Mouse (Mus musculus): ENCODE data around the gene Galns. TPM values are rescaled to one million over a fixed set of nuclear protein-coding genes. Genes with fewer than 3 reads are reported as not detected.
"Not testable (repeated sequence)": the region's sequence is repeated elsewhere in the genome, so short reads cannot be mapped to it uniquely, and the experiment has no call there.

The Galns gene
- polyA plus RNA-seq, 1 experiment from 2014 or later = 4.5 TPM

GRCm38 (mm10) chr8:122637230-122637629, 26.0 kb upstream of the Galns start:
- H3K27me3 ChIP-seq (ENCODE audit: control insufficient read depth, insufficient read depth, low read length) = no peaks in the 10 kb centered on the region
- DNase-seq (ENCODE audit: low spot score) = no peak
- H3K4me2 ChIP-seq (ENCODE audit: low read depth, low read length, severe bottlenecking) = no peak overlapping the region
- H3K4me3 ChIP-seq (ENCODE audit: low read depth, low read length) = no peak overlapping the region
- no peaks in the 10 kb centered on the region for H3K36me3 ChIP-seq (ENCODE audit: control insufficient read depth, insufficient read depth, low read length)
- no peaks in the 10 kb centered on the region for H3K9me3 ChIP-seq (ENCODE audit: control insufficient read depth, low read length)
- H3K27ac ChIP-seq (ENCODE audit: low read depth, low read length) = no peak overlapping the region
- peaks cover 2% of the 10 kb centered on the region; the same call in 1 of the 2 replicates for H3K4me1 ChIP-seq (replicated peaks; ENCODE audit: control insufficient read depth, insufficient read depth, low read length)
- H3K9ac ChIP-seq (ENCODE audit: low read length) = no peak overlapping the region
- 92% methylated on average over 9 of the region's 9 CpGs for WGBS
- ATAC-seq (replicated peaks; ENCODE audit: low FRiP score) = no peak

DNA sequence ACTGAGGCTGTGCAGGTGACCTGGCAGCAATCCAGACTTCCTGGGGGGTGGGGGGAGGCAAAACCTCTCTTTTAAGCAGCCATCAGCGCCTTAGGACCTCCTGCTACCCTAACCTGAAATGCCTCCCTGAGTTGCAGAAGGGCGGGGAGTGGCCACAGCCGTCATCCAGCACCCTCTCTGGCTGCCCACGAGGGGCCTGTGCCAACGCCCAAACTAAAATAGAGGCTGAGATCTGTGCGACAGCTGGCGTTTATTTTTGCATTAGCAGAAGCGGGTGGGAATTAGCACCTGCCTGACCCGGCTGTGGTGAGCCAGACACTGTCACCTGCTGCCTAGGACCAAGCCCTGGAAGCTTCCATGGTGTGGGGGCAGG, 25.5 kb upstream of the Galns start:
- H3K36me3 ChIP-seq (ENCODE audit: control insufficient read depth, insufficient read depth, low read length) = no peaks in the 10 kb centered on the region
- no peak for DNase-seq (ENCODE audit: low spot score)
- ATAC-seq (replicated peaks; ENCODE audit: low FRiP score) = no peak

GRCm38 (mm10) chr8:122635878-122636802, 24.9 kb upstream of the Galns start:
- Histone ChIP-seq H3K4me3 (ENCODE audit: low read depth, low read length) (no peak overlapping the region), H3K9ac (ENCODE audit: low read length) (no peak overlapping the region), H3K4me2 (ENCODE audit: low read depth, low read length, severe bottlenecking) (no peak overlapping the region), H3K9me3 (ENCODE audit: control insufficient read depth, low read length) (no peaks in the 10 kb centered on the region), H3K27me3 (ENCODE audit: control insufficient read depth, insufficient read depth, low read length) (no peaks in the 10 kb centered on the region), H3K27ac (ENCODE audit: low read depth, low read length) (no peak overlapping the region), H3K36me3 (ENCODE audit: control insufficient read depth, insufficient read depth, low read length) (no peaks in the 10 kb centered on the region), H3K4me1 (replicated peaks; ENCODE audit: control insufficient read depth, insufficient read depth, low read length) (peaks cover 2% of the 10 kb centered on the region; the same call in 1 of the 2 replicates)
- no peak for DNase-seq (ENCODE audit: low spot score)
- no peak for ATAC-seq (replicated peaks; ENCODE audit: low FRiP score)
- 80% methylated on average over 14 of the region's 14 CpGs for WGBS

More for the DNA sequence above, 25.5 kb upstream of the Galns start:
- Histone ChIP-seq H3K4me1 (replicated peaks; ENCODE audit: control insufficient read depth, insufficient read depth, low read length) (peaks cover 2% of the 10 kb centered on the region; the same call in 1 of the 2 replicates), H3K27ac (ENCODE audit: low read depth, low read length) (no peak overlapping the region), H3K9me3 (ENCODE audit: control insufficient read depth, low read length) (no peaks in the 10 kb centered on the region), H3K27me3 (ENCODE audit: control insufficient read depth, insufficient read depth, low read length) (no peaks in the 10 kb centered on the region), H3K9ac (ENCODE audit: low read length) (no peak overlapping the region), H3K4me2 (ENCODE audit: low read depth, low read length, severe bottlenecking) (no peak overlapping the region), H3K4me3 (ENCODE audit: low read depth, low read length) (no peak overlapping the region)
- 83% methylated on average over 9 of the region's 9 CpGs for WGBS

- ATAC-seq (replicated peaks; ENCODE audit: low FRiP score) (no peak), DNase-seq (ENCODE audit: low spot score) (no peak)
- Histone ChIP-seq H3K36me3 (ENCODE audit: control insufficient read depth, insufficient read depth, low read length) (no peaks in the 10 kb centered on the region), H3K4me2 (ENCODE audit: low read depth, low read length, severe bottlenecking) (no peak overlapping the region), H3K27ac (ENCODE audit: low read depth, low read length) (no peak overlapping the region), H3K9me3 (ENCODE audit: control insufficient read depth, low read length) (no peaks in the 10 kb centered on the region), H3K27me3 (ENCODE audit: control insufficient read depth, insufficient read depth, low read length) (no peaks in the 10 kb centered on the region), H3K9ac (ENCODE audit: low read length) (no peak overlapping the region), H3K4me3 (ENCODE audit: low read depth, low read length) (no peak overlapping the region), H3K4me1 (replicated peaks; ENCODE audit: control insufficient read depth, insufficient read depth, low read length) (peaks cover 4% of the 10 kb centered on the region; the same call in 1 of the 2 replicates)
- WGBS = 93% methylated on average over 14 of the region's 14 CpGs
Measured at GRCm38 (mm10) chr8:122633205-122633604, 21.9 kb upstream of the Galns start.

GRCm38 (mm10) chr8:122632134-122632533, 20.9 kb upstream of the Galns start:
- H3K9ac ChIP-seq (ENCODE audit: low read length); H3K9me3 ChIP-seq (ENCODE audit: control insufficient read depth, low read length); H3K27ac ChIP-seq (ENCODE audit: low read depth, low read length); ATAC-seq (replicated peaks; ENCODE audit: low FRiP score); H3K4me3 ChIP-seq (ENCODE audit: low read depth, low read length); DNase-seq (ENCODE audit: low spot score); H3K27me3 ChIP-seq (ENCODE audit: control insufficient read depth, insufficient read depth, low read length); H3K4me1 ChIP-seq (replicated peaks; ENCODE audit: control insufficient read depth, insufficient read depth, low read length); H3K36me3 ChIP-seq (ENCODE audit: control insufficient read depth, insufficient read depth, low read length); H3K4me2 ChIP-seq (ENCODE audit: low read depth, low read length, severe bottlenecking): not testable (repeated sequence)
- 74% methylated on average over 3 of the region's 3 CpGs for WGBS

GRCm38 (mm10) chr8:122630696-122631095, 19.4 kb upstream of the Galns start:
- ATAC-seq (replicated peaks; ENCODE audit: low FRiP score) (no peak), DNase-seq (ENCODE audit: low spot score) (no peak)
- H3K27me3 ChIP-seq (ENCODE audit: control insufficient read depth, insufficient read depth, low read length) = no peaks in the 10 kb centered on the region
- no peaks in the 10 kb centered on the region for H3K9me3 ChIP-seq (ENCODE audit: control insufficient read depth, low read length)
- no peak overlapping the region for H3K27ac ChIP-seq (ENCODE audit: low read depth, low read length)
- H3K36me3 ChIP-seq (ENCODE audit: control insufficient read depth, insufficient read depth, low read length) = no peaks in the 10 kb centered on the region
- H3K4me3 ChIP-seq (ENCODE audit: low read depth, low read length) = no peak overlapping the region
- H3K9ac ChIP-seq (ENCODE audit: low read length) = peak overlapping the region; percentile 27; the same call in 1 of the 2 replicates
- H3K4me1 ChIP-seq (replicated peaks; ENCODE audit: control insufficient read depth, insufficient read depth, low read length) = peaks cover 4% of the 10 kb centered on the region; the same call in 1 of the 2 replicates
- H3K4me2 ChIP-seq (ENCODE audit: low read depth, low read length, severe bottlenecking) = peak overlapping the region; percentile 27; the same call in 1 of the 2 replicates
- WGBS = 50% methylated on average over 21 of the region's 22 CpGs

DNA sequence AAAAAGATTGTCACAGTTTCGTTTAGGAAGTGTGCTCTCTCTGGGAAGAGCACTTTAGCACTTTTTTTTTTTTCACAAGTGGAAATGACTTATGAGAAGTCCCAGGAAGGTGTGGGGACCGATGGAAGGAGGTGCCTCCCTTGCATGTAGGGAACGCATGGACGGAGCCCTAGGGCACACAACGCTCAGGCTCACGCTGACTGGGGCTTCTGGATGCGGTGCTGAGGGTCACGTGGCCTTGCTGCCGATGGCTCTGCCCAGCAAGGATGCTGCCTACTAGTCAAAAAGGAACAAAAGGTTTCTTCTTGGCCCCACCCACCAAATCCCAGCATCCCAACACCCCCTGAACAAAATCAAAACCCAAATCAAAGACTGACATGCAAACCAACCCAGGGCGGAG, 18.1 kb upstream of the Galns start:
- WGBS = 13% methylated on average over 10 of the region's 10 CpGs
- no peak overlapping the region for H3K27ac ChIP-seq (ENCODE audit: low read depth, low read length)
- no peaks in the 10 kb centered on the region for H3K9me3 ChIP-seq (ENCODE audit: control insufficient read depth, low read length)

DNA sequence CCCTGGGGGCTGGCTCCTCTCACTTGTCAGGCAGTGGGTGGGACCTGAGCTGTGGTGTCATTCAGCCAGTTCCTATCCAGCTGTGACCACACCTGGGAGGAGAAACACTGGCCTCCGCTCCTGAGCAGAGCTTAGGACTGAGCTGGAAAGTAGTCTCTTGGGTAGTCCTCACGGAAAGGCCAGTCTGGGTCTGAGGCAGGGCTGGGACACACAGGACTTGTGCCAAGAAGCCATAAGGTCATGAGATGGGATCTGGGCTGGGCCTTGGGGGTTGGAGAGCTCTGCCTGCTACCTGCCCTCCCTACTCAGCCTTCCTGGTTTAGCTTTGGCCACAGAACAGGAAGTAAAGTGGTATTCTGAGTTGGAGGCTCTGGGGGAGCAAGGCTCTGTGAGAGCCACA, 15.6 kb upstream of the Galns start:
- Histone ChIP-seq H3K36me3 (ENCODE audit: control insufficient read depth, insufficient read depth, low read length) (no peaks in the 10 kb centered on the region), H3K9me3 (ENCODE audit: control insufficient read depth, low read length) (no peaks in the 10 kb centered on the region)
- 79% methylated on average over 2 of the region's 2 CpGs for WGBS

More for the DNA sequence above, 18.1 kb upstream of the Galns start:
- Histone ChIP-seq H3K4me3 (ENCODE audit: low read depth, low read length) (no peak overlapping the region), H3K4me1 (replicated peaks; ENCODE audit: control insufficient read depth, insufficient read depth, low read length) (peaks cover 4% of the 10 kb centered on the region; the same call in 1 of the 2 replicates), H3K4me2 (ENCODE audit: low read depth, low read length, severe bottlenecking) (no peak overlapping the region), H3K36me3 (ENCODE audit: control insufficient read depth, insufficient read depth, low read length) (no peaks in the 10 kb centered on the region), H3K9ac (ENCODE audit: low read length) (no peak overlapping the region), H3K27me3 (ENCODE audit: control insufficient read depth, insufficient read depth, low read length) (no peaks in the 10 kb centered on the region)
- DNase-seq (ENCODE audit: low spot score) = no peak
- ATAC-seq (replicated peaks; ENCODE audit: low FRiP score) = no peak

More for the DNA sequence above, 15.6 kb upstream of the Galns start:
- ATAC-seq (replicated peaks; ENCODE audit: low FRiP score) (no peak), DNase-seq (ENCODE audit: low spot score) (no peak)
- Histone ChIP-seq H3K4me1 (replicated peaks; ENCODE audit: control insufficient read depth, insufficient read depth, low read length) (peaks cover 4% of the 10 kb centered on the region; the same call in 1 of the 2 replicates), H3K9ac (ENCODE audit: low read length) (no peak overlapping the region), H3K27ac (ENCODE audit: low read depth, low read length) (no peak overlapping the region), H3K4me3 (ENCODE audit: low read depth, low read length) (no peak overlapping the region), H3K4me2 (ENCODE audit: low read depth, low read length, severe bottlenecking) (no peak overlapping the region), H3K27me3 (ENCODE audit: control insufficient read depth, insufficient read depth, low read length) (no peaks in the 10 kb centered on the region)

All from forebrain, embryonic 11.5 days (tissue).